Mouse (Mus musculus) megakaryocyte, embryonic 14.5 days (primary cell): Measurements from ENCODE around the gene Hsd3b7.

Experiments used
- FLI1 ChIP-seq: IDR thresholded peaks from 2 replicates; pipeline ENCODE4 v1.6.1; 2012; ENCODE audit warnings: low read length, inconsistent platforms, mixed read lengths
- GATA1 ChIP-seq: IDR thresholded peaks from 3 replicates; pipeline ENCODE4 v1.6.1; 2012; ENCODE audit warnings: mixed read lengths, low read length, inconsistent platforms, borderline replicate concordance

DNA sequence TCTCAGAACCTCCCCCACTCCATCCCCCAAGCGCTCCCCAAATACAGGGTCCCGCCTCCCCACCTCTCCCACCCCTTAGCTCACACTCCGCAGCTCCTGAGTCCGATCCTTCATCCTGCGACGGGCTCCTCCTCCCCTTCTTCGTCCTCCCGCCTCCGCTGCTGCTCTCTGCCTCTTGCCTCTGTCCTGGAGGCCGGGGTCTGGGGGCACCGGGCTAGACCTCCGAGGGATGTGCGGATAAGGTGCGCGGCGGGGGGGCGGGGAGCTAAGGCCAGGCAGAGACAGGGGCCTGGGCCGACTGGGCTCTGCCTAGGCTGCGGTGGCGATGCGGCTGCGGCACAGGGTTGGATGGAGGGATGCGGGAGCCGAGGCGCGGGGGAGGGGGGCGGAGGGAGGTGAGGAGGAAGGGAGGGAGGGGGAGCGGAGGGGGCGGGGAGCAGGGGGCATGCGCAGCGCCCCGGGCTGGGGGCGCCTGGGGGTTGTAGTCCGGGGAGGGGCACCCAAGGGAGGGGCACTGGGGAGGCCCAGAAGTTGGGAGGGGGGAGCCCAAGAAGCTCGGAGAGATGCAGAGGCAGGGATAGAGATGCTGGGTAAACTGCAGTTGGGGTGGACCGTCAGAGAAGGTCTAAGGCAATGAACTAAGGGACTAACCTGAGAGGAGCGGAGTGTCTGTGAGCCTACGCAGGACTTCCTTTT, 23.9 kb downstream of the Hsd3b7 start, which contains the start of the genes Stx4a and Stx1b:
- TF ChIP-seq GATA1: no peak
- no peak for TF ChIP-seq FLI1
